Mouse (Mus musculus) cerebellum, postnatal 14 days (tissue): ENCODE measurements around the gene Wfikkn1.

ENCODE experiments used
- DNase-seq, 2 experiments: peaks; one replicate each; pipeline ENCODE4 v3.0.0; 2021; ENCODE audit warnings: mixed read lengths in 2 of 2

Wfikkn1 gene

DNA sequence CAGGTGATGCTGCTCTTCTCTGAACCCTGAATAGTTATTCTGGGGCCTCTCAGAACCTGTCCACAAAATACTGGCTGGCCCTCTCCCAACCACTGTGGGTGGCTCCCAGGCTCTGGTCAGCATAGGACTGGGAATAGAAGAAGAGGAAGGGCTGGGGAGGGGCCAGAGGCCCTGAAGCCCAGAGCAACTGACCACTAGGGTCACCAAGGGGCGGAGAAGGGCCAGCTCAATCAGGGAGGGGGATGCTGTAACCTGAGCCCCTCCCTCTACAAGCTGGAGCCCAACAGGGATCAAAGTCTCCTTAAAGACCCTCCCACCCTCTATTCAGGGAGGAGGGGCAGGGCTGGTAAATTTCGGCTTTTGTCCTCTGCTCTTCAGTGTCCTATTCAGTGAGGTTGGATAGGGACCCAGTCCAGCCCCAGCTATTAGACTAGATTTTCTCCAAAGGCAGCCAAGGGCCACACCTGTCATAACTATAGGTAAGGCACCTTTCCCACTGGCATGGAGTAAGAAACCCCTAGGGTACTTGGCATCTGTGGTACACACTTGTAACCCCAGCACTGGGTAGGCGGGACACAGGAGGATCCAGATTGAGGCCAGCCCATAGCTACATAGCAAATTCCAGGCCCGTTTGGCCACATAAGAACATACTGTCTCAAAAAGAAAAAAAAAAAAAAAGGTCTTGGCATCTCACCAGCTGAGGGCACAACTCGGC is at the start of gene Wfikkn1:
Wfikkn1 (minus strand) TSS at position 663 of the 715 bp plus-strand sequence.
- DNase-seq, result peak in 1 of 2 experiments; percentile 44

DNA sequence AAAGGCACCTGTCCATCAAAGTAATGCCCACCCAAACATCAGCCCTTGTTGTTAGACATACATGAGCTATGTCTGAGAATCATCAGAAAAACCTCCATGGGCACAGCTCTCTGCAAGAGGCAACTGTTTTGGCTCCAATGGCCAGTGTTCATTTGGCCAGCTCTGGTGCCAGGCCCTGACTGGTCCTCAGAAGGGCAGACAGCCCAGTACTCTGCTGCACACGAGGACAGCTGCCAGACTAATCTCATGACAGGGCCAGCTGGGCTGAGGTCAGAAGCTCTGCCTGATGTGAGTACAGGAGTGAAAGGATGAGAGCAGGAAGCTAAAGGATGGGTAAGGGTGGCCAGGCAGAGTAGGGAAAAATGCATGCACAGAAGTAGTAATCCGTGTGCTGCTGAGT is 44.7 kb upstream of the Wfikkn1 start:
- peak; percentile 75 to 84 for DNase-seq

DNA sequence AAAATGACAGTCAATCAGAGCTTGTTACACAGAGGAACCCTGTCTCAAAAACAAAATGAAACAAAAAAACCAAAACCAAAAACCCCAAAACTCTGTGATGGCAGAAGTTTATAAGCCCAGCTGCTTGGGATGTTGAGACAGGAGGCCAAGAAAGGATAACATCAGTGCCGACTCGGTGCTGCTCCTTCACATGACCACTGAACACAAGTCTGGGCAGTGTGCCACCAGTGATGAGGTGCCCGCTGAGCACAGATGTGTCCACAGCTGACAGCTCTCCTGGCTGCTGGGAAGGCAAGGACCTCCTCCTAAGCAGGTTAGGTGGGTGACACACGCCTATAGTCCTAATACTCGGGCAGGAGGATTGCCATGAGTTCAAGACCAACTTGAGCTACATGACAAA is 41.5 kb upstream of the Wfikkn1 start:
- DNase-seq, result peak in 1 of 2 experiments; percentile 55

DNA sequence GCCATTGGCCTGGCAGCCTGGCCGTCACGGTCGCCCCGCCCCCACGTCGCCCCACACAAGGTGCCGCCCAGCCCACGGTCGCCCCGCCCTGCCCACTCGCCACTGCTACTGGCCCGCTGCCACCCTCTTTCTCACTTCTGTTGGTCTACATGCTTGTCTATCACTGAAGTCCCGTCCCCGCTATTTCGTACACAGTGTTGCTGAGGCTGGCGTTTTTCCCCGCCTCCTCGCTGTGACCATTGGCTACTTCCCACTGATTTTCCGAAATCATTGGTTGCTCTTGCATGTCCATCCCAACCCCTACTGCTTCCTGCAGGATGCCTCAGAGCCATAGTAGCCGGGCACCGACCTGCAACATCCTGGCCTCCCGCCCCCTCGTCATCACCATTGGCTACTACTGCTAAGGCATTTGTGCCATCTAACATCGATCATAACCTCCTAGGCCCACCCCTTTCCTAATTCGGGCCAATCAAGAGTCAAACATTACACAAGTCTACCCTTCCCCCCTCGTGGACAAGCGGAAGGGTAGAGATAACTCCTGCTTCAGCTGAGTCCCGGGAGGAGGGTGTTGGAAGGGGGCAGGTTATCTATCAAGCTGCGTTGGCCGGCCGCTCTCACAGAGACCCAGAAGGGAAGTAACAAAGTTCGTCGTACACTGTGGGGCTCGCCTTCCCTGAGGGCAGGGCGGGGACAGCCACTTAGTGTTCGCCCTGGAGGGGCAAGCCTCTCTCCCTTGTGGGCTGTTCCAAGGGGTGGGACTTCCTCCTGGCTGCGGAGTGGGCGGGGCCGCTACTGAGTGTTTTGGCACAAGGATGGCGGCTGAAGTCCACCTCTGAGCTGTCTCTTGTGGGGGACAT is 39.4 kb upstream of the Wfikkn1 start:
- peak; percentile 100 for DNase-seq

DNA sequence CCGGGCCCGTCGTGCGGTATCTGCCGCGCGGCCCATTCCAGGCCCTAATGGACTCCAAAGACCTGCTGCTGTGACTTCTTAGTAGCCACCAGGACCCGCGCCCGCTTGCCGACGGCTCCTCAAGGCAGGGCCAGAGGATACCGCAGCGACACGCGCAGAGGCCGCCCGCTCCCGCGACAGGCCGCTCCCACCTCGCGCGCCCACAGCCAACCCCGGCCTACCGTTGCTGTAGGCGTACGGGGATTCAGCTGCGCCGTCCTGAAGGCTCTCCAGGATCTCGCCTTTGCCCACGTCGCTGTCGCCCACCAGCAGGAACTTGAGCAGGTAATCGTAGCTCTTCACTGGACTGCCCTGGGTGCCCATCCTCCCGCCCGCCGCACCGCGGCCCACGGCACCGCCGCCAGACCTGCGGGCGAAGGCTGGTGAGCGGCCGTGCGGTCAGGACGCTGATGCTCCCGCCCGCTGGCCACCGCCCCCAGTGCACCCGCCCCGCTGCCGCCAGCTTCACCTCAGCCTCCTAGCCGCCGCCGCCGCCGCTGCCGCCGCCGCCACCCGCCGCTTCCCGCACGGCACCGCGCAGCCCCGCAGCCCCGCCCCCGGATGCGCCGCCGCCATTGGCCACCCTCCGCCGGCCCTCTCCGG is 38.6 kb upstream of the Wfikkn1 start, which contains the start of gene Rab40c:
Rab40c (minus strand) TSS at position 584 of the 642 bp plus-strand sequence.
- peak in 1 of 2 experiments; percentile 74 for DNase-seq

DNA sequence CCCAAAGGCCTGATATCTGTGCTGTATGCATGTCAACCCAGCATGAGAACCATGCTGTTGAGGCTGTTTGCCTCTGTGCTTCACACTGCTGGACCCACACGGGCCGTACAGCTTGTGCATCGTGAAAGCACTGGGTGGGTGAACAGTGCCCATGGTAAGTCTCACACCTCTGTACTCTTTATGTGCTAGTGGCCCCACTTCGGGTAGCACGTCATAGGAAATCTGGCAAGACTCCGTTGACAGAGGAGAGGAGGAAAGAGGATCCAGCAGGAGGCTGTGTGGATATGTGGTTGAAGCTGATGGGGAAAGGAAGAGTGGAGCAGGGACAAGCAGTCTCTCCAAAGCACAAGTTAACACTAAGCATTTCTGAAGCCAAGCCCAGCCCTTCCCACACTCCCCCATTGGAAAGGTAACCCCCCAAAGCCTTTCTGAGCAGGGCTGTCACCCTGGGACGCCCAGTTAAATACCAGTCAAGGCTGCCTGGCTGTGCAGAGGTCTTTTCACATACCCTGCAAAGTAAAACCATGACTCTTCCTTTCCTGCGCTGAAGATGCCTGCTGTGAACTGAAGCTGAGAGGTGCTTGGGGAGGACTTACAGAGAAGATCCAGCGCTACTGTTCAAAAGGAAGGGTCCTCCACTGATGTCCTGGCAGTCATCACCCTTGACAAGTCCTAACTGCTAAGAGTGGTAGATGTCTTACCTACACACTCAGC is 37.5 kb upstream of the Wfikkn1 start:
- DNase-seq, result no peak

DNA sequence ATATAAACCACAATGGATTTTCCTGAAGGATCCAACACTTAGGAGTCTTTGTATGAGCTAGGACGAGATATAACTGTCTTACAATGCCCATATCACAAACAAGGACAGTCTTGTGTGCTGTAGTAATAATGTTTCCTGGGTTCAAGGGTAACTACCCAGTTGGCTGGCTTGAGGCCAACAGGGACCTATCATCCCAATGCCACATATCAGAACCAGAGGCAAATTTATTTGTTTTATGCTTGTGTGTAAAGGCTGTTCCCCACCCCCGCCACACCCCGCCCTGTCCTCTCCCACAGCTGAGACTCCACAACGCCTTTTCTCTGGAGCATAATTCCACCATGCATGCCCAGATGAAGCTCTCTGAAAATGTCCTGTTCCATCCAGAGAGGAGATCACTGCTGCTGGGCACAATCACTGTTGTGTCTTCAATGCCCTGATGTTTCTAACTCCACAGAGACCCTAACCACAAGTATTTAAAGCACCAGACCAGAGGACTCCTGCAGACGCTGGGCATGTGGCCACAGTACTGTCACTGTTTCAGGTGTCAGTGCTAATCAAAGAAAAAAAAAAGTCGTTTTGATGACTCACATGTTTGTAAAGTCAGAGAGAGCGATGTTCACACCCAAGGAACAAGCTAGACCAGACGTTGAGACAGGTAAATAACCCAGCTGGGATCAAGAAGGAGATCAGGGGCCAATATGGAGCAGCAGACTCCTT is 36.4 kb upstream of the Wfikkn1 start:
- no peak for DNase-seq

DNA sequence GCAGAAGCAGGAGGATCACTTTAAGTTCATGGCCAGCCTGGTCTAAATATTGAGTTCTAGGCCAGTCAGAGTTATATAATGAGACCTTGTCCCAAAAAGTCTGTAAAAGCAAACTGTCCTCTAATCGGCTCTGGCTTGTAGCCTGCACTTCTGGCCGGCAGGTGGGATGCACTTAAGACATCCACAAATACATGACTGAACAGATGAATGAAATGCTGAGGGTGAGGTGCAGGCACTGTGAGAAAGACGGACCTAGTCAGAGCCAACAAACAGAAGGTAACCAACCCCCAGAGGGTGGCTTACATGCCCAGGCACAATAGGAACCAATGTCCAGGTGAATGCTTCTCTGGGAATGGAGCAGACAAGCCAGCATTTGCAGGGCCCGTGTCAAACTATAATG is 33.6 kb upstream of the Wfikkn1 start:
- DNase-seq, result peak in 1 of 2 experiments; percentile 39

DNA sequence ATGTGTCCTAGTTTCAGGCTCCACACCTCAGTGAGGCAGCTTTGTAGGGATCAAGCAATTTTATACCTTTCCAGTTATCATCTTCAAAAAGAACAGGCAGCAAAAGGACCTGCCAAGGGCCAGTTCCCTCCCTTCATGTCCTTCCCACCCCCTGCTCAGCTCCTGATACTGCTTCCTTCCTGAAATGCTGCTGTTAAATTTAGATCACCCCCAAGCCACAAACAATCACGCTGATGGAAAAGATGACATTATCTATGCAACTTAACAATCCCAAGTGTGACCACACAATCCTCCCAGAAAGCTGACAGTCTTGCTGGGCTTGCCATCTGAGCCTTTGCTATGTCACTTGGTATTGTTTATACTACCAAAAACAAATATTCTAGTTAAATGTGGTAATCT is 33.2 kb upstream of the Wfikkn1 start:
- DNase-seq, result peak in 1 of 2 experiments; percentile 39

DNA sequence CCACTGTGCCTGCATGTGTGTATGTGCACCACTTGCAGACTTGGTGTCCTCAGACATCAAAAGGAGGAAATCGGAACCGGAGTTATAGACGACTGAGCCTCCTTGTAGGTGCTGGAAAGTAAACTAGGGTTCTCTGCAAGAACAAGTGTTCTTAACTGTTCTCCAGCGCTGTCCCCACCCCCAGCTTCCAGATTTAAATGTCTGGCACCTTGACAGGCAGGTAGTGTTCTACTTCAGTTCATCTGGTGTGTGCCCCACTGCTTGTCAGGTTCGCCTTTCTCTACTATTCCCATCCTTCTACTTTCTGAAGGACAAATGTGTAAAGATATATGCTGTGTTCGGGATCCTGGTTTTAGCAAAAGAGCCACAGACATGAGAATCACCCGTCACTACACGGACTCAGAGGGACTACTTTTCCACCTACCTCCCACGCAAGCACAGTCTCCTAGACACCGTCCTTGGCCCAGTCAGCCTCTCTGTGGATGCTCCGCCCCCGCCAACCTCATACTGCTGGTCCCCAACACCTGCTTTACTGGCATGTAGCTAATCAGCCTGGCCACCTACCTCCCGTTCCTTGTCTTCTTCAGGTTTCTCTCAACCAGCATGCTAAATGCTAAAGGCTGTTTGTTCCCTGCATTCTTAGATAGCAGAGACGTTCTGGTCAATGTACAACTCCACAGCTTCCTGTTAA is 32.7 kb upstream of the Wfikkn1 start:
- peak; percentile 45 to 61 for DNase-seq

DNA sequence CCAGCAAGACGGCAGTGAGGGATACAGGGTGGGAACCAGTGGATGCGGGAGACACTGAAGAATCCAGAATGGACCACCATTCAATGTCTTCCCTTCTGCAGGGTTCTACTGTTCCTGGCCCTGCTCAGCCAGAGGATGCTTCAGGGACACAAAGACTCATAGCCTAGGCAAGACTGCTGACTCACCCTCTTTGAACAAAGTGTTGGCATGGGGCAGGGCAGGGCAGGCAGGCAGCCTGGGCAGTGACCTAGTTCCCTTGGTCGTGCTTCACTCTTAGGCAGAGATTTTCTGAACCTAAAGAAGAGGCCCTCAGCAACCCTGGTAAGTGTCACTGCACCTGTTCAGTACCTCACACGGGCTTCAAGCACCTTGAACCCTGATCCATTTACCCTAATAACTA is 31.2 kb upstream of the Wfikkn1 start:
- peak; percentile 53 to 63 for DNase-seq

DNA sequence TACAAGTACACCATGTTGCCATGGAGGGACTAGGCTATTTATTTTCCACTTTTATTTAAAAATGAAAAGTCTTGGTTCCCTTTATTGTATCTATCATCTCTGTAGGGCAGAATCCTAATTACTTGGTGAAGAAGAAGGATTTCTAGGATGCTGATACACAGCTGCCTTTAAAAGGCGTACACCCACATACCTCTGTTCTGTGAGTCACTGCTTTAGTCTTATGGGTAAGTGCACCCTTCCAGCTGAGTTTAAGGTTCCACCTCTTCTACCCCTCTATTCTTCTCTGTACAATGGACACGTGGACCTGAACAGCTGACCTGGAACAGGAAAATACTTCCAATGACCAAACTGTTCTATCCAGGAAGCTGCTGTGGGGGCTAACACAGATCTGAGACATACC is 27.0 kb upstream of the Wfikkn1 start:
- no peak for DNase-seq

DNA sequence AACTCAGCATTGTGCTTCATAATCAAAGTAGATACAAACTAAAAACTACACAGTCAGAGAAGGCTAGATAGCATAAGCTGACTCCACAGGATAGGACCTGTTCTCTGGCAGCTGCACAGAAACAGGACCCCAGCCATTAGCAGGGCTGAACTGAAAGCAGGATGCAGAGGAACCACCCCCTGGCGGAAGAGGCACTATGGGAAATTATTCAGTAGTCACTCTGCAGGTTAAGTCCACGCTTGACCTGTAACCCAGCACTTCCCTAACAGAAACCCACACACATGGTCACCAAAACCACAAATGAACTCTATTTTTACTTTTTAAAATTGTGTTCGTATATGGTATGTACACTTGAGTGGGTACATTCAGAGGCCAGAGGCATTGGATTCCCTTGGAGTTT is 22.4 kb upstream of the Wfikkn1 start:
- no peak for DNase-seq

DNA sequence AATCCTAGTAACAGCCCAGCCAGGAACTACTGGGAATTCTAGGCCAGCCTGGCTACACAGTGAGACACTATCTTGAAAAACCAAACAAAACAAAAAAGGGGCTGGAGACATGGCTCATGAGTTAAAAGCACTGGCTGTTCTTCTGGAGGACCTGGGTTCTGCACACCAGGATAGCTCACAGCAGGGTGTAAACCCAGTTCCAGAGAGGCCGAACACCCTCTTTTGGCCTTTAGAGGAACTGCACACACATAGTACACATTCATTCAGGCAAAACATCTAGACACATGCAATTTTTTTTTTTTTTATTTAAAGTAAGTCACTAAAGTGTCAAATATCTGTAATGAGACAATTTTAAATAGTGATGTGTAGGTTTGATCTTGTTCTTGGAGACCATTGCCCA is 19.5 kb upstream of the Wfikkn1 start:
- no peak for DNase-seq

DNA sequence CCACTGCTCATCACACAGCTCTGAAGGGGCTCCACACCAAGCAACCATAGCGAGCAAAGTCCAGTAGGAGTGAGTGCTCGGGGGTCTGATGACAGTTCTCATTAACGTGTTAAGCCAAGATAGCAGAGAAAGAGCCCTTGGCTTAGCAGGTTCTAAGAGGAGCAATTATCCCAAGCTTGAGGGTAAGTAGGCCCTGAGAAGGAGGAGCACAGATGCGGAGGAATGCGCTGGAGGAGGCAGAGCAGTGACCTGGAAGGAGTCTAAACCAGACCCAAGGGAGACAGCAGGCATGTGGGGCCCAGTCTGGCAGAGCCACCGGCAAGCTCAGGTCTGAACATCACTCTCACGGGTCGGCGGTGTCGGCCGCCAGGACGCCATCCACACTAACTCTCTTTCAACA is 15.2 kb upstream of the Wfikkn1 start:
- no peak for DNase-seq

DNA sequence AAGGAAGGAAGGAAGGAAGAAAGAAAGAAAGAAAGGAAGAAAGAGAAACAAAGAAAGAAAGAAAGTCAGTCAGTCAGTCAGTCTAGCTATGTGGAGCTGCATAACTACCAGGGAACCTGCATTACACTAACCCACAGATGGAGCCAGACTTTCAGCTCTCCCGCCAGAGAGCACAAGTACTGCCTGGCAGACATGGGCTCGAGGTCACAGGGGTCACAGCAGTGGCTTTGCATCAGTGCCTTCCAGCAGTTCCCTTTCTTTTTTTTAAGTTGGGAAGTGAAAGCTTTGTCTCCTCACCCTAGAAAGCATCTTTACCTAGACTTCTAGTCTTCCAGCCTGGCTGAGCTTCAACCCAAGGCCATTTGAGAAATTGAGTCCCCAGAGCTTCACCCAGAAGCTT is 14.8 kb upstream of the Wfikkn1 start:
- no peak for DNase-seq

DNA sequence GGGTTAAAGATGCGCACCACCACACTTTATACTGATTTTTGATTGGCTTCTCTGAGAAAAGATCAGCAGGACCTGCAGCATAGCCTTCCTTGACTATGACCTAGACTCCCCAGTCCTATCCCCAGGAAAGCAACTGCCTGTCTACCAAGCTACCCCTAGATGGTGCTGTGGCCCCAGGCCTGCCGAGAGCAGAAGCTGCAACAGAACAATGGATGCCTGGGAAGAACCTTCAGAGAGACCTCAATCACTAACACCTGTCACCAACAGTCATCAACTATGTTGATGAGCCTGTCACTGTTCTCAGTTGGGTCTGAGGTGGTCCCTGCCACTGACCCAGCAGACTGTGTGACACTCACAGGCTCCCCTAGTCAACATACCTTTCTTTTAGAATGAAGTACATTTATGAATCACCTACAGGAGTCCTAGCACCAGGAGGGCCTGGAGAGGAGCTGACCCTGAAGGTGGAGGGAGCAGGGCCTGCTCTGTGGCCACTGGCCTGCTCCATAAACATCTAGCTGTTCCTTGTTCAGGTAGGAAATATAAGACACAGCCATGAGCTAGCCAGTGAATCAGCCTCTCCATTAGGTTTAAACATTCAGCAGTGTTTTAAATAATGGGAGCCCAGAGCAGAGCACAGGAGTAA is 13.4 kb upstream of the Wfikkn1 start:
- DNase-seq, result peak; percentile 86 to 91

DNA sequence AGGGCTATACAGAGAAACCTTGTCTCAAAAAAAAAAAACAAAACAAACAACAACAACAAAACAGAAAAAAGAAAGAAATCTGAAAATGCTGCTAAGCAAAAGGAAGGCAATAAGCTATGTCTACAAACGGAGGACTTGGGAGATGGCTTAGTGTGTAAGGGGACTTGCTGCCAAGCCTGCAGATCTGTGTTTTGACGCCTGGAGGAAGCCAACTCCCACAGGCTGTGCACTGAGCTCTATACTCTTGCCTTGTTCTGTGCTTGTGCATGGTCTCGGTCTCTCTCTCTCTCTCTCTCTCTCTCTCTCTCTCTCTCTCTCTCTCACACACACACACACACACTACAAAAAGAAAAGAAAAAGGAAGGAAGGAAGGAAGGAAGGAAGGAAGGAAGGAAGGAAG is 8.2 kb upstream of the Wfikkn1 start:
- DNase-seq, result no peak

DNA sequence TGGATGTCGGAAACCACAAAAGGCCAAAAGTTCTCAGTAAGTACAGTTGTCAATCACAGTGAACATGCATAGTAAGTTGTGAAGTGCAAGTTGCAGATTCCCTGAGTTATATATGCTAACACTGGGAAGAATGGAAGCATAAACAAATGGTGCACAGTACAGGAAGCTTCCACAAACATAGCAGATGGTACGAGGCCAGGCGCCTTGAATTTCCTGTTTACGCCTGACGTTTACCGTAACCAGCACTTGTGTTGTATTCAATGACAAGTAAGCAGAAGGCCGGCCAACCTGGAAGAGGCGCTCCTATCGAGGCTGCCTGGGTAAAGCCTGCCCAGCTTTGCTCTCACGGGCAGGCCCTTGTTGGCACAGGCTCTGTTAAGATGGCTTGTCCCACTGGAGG is 6.8 kb upstream of the Wfikkn1 start:
- no peak for DNase-seq

DNA sequence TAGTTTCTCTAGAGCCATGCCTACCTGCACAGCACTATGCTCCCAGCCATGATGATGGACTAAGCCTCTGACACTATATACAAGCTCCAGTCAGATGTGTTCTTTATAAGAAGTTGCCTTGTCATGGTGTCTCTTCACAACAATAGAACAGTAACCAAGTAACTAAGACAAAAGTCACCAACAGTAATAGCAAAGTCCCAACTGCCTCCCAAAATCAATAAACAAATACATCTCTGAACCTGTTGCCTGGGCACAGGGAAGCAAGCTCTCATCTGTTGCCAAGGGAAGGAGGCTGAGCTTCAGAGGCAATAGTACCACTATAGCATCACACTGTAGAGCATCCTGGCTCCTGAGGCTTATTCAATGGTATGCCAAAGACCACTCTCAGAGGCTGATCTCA is 6.1 kb upstream of the Wfikkn1 start:
- DNase-seq, result no peak

DNA sequence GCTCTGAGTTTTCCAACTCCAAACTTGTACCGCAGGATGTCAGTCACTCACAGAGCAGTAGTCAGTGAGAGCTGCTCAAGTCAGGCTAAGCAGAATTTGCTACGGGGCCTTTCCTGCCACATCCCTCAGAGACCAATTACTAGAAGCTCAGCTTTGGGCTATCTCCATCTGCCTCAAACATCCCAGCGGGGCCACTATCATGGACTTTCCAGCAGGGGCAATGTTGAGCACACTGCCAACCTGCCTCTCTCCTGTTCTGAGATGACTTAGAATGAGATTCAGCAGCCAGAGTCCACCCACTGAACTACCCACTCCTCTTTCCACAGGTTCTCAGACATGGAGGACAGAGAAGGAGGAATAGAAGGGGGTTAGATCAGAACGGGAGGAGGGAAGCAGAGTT is 5.0 kb upstream of the Wfikkn1 start:
- peak in 1 of 2 experiments; percentile 60 for DNase-seq
